Mouse (Mus musculus): ENCODE results near the gene Car2. TPM values are rescaled to one million over a fixed set of nuclear protein-coding genes. Genes with fewer than 3 reads are reported as not detected.

Gene Car2
- 31.9 and 50.1 TPM in 2 replicates for total RNA-seq (2014; rRNA removed)
- polyA plus RNA-seq (2015; fragmentation: Nextera tagmentation; extraction: Ambion mirVana): 32.4 and 38.1 TPM in 2 replicates

- no peaks in the 10 kb centered on the region for H3K36me3 ChIP-seq (ENCODE audit: insufficient read depth, low read length)
- peak; percentile 64 for TF ChIP-seq CTCF (IDR thresholded peaks at IDR 0.05)
- no peaks in the 10 kb centered on the region for H3K4me1 ChIP-seq (ENCODE audit: insufficient read depth, low read length)
- no peaks in the 10 kb centered on the region for H3K27me3 ChIP-seq (ENCODE audit: insufficient read depth, low read length)
- peak within 1 kb of the TSS; percentile 58 for H3K4me2 ChIP-seq (ENCODE audit: low read depth, low read length, poor library complexity, severe bottlenecking)
- H3K9ac ChIP-seq (replicated peaks; ENCODE audit: low read length, poor library complexity, severe bottlenecking): peak within 1 kb of the TSS; percentile 57
- no peaks in the 10 kb centered on the region for H3K9me3 ChIP-seq (ENCODE audit: low read length)
- WGBS: under 1% methylated on average over 58 of the region's 95 CpGs
- peak within 1 kb of the TSS; percentile 57 for H3K4me3 ChIP-seq (ENCODE audit: low read depth, low read length)
- ATAC-seq (ENCODE audit: low FRiP score): peak; percentile 87
- DNase-seq (ENCODE audit: low spot score): peak; percentile 69
- H3K27ac ChIP-seq (ENCODE audit: low read depth, low read length): peak within 1 kb of the TSS; percentile 65
Measured at GRCm38 (mm10) chr3:14886102-14887098, at the start of gene Car2. TSS of gene Car2 (plus strand) at chr3:14886273.

- no peak overlapping the region for H3K4me2 ChIP-seq (ENCODE audit: low read depth, low read length, poor library complexity, severe bottlenecking)
- H3K27me3 ChIP-seq (ENCODE audit: insufficient read depth, low read length): no peaks in the 10 kb centered on the region
- H3K4me1 ChIP-seq (ENCODE audit: insufficient read depth, low read length): no peaks in the 10 kb centered on the region
- H3K9ac ChIP-seq (replicated peaks; ENCODE audit: low read length, poor library complexity, severe bottlenecking): no peak overlapping the region
- WGBS: 98% methylated on average over 1 of the region's 1 CpGs
- no peaks in the 10 kb centered on the region for H3K9me3 ChIP-seq (ENCODE audit: low read length)
- DNase-seq (ENCODE audit: low spot score): no peak
- H3K27ac ChIP-seq (ENCODE audit: low read depth, low read length): no peak overlapping the region
- no peaks in the 10 kb centered on the region for H3K36me3 ChIP-seq (ENCODE audit: insufficient read depth, low read length)
- no peak for ATAC-seq (ENCODE audit: low FRiP score)
- no peak overlapping the region for H3K4me3 ChIP-seq (ENCODE audit: low read depth, low read length)
- TF ChIP-seq CTCF (IDR thresholded peaks at IDR 0.05): no peak
Measured at GRCm38 (mm10) chr3:14838936-14839335, 47.1 kb upstream of the Car2 start.

GRCm38 (mm10) chr3:14839466-14840118 is 46.5 kb upstream of the Car2 start:
- TF ChIP-seq CTCF (IDR thresholded peaks at IDR 0.05): no peak

GRCm38 (mm10) chr3:14848587-14849254 is 37.4 kb upstream of the Car2 start:
- H3K4me1 ChIP-seq (ENCODE audit: insufficient read depth, low read length): no peaks in the 10 kb centered on the region
- TF ChIP-seq CTCF (IDR thresholded peaks at IDR 0.05): no peak
- H3K27ac ChIP-seq (ENCODE audit: low read depth, low read length): no peak overlapping the region
- DNase-seq (ENCODE audit: low spot score): no peak
- 91% methylated on average over 2 of the region's 2 CpGs for WGBS
- ATAC-seq (ENCODE audit: low FRiP score): no peak
- no peaks in the 10 kb centered on the region for H3K27me3 ChIP-seq (ENCODE audit: insufficient read depth, low read length)
- no peak overlapping the region for H3K4me3 ChIP-seq (ENCODE audit: low read depth, low read length)
- no peaks in the 10 kb centered on the region for H3K36me3 ChIP-seq (ENCODE audit: insufficient read depth, low read length)
- H3K9me3 ChIP-seq (ENCODE audit: low read length): no peaks in the 10 kb centered on the region
- H3K4me2 ChIP-seq (ENCODE audit: low read depth, low read length, poor library complexity, severe bottlenecking): no peak overlapping the region
- H3K9ac ChIP-seq (replicated peaks; ENCODE audit: low read length, poor library complexity, severe bottlenecking): no peak overlapping the region

More at GRCm38 (mm10) chr3:14839466-14840118, 46.5 kb upstream of the Car2 start:
- Histone ChIP-seq H3K27ac (ENCODE audit: low read depth, low read length) (no peak overlapping the region), H3K9ac (replicated peaks; ENCODE audit: low read length, poor library complexity, severe bottlenecking) (no peak overlapping the region), H3K4me2 (ENCODE audit: low read depth, low read length, poor library complexity, severe bottlenecking) (no peak overlapping the region), H3K9me3 (ENCODE audit: low read length) (no peaks in the 10 kb centered on the region), H3K4me1 (ENCODE audit: insufficient read depth, low read length) (no peaks in the 10 kb centered on the region), H3K36me3 (ENCODE audit: insufficient read depth, low read length) (no peaks in the 10 kb centered on the region), H3K27me3 (ENCODE audit: insufficient read depth, low read length) (no peaks in the 10 kb centered on the region), H3K4me3 (ENCODE audit: low read depth, low read length) (no peak overlapping the region)
- DNase-seq (ENCODE audit: low spot score): no peak
- WGBS: 83% methylated on average over 3 of the region's 3 CpGs
- ATAC-seq (ENCODE audit: low FRiP score): no peak

- 58% methylated on average over 5 of the region's 5 CpGs for WGBS
- no peaks in the 10 kb centered on the region for H3K9me3 ChIP-seq (ENCODE audit: low read length)
- no peak for TF ChIP-seq CTCF (IDR thresholded peaks at IDR 0.05)
- H3K4me3 ChIP-seq (ENCODE audit: low read depth, low read length): no peak overlapping the region
- no peak for ATAC-seq (ENCODE audit: low FRiP score)
- no peak overlapping the region for H3K4me2 ChIP-seq (ENCODE audit: low read depth, low read length, poor library complexity, severe bottlenecking)
- no peak for DNase-seq (ENCODE audit: low spot score)
- no peak overlapping the region for H3K9ac ChIP-seq (replicated peaks; ENCODE audit: low read length, poor library complexity, severe bottlenecking)
- H3K4me1 ChIP-seq (ENCODE audit: insufficient read depth, low read length): no peaks in the 10 kb centered on the region
- no peaks in the 10 kb centered on the region for H3K27me3 ChIP-seq (ENCODE audit: insufficient read depth, low read length)
- no peak overlapping the region for H3K27ac ChIP-seq (ENCODE audit: low read depth, low read length)
- H3K36me3 ChIP-seq (ENCODE audit: insufficient read depth, low read length): no peaks in the 10 kb centered on the region
Measured at GRCm38 (mm10) chr3:14853966-14854365, 32.1 kb upstream of the Car2 start.
